Mouse (Mus musculus) embryonic facial prominence, embryonic 15.5 days (tissue): ENCODE results near the gene Magoh. TPM values are rescaled to one million over a fixed set of nuclear protein-coding genes. Genes with fewer than 3 reads are reported as not detected.

Experiments
- ATAC-seq: fragments of 200-750 bp; cut with Nextera tagmentation; 2 replicates; pipeline ENCODE4 v1.8.0; 2017; ENCODE audit warnings: low read depth, moderate TSS enrichment; ENCODE audit not compliant: insufficient number of reproducible peaks, low FRiP score, low TSS enrichment
- H3K27ac ChIP-seq: fragments of 300-500 bp; sonication (generic); replicated peaks from 2 replicates; pipeline ENCODE4 v1.5.1; 2015; ENCODE audit warnings: mild to moderate bottlenecking, inconsistent platforms
- H3K27me3 ChIP-seq: fragments of 300-500 bp; sonication (generic); 2 replicates; pipeline ENCODE4 v1.6.1; 2015; ENCODE audit warnings: inconsistent platforms
- H3K36me3 ChIP-seq: fragments of 300-500 bp; sonication (generic); 2 replicates; pipeline ENCODE4 v1.6.1; 2015; ENCODE audit warnings: mild to moderate bottlenecking, inconsistent platforms
- H3K4me1 ChIP-seq: fragments of 300-500 bp; sonication (generic); 2 replicates; pipeline ENCODE4 v1.6.1; 2015; ENCODE audit warnings: inconsistent platforms
- H3K4me2 ChIP-seq: fragments of 300-500 bp; sonication (generic); replicated peaks from 2 replicates; pipeline ENCODE4 v1.6.1; 2015; ENCODE audit warnings: mild to moderate bottlenecking, inconsistent platforms
- H3K4me3 ChIP-seq: fragments of 300-500 bp; sonication (generic); replicated peaks from 2 replicates; pipeline ENCODE4 v1.5.1; 2015; ENCODE audit warnings: mild to moderate bottlenecking, inconsistent platforms
- H3K9ac ChIP-seq: fragments of 300-500 bp; sonication (generic); 2 replicates; pipeline ENCODE4 v1.6.1; 2015; ENCODE audit warnings: inconsistent platforms
- H3K9me3 ChIP-seq: fragments of 300-500 bp; sonication (generic); replicated peaks from 2 replicates; pipeline ENCODE4 v1.6.1; 2016; ENCODE audit warnings: inconsistent platforms
- WGBS: fragments of 180-500 bp; shearing (Covaris S2); methylation state at CpG from one replicate; pipeline ENCODE4 v1.1.7; 2015; 5-methylcytosine and 5-hydroxymethylcytosine counted together
- polyA plus RNA-seq: library from polyadenylated mRNA; unstranded; fragments of >200 nt; fragmentation: Nextera tagmentation; extraction: Ambion mirVana; gene quantifications from 2 replicates; pipeline ENCODE4 v1.2.1, GENCODE M21; 2015

Magoh gene
- polyA plus RNA-seq, 1 experiment from 2014 or later, result 160 TPM

DNA sequence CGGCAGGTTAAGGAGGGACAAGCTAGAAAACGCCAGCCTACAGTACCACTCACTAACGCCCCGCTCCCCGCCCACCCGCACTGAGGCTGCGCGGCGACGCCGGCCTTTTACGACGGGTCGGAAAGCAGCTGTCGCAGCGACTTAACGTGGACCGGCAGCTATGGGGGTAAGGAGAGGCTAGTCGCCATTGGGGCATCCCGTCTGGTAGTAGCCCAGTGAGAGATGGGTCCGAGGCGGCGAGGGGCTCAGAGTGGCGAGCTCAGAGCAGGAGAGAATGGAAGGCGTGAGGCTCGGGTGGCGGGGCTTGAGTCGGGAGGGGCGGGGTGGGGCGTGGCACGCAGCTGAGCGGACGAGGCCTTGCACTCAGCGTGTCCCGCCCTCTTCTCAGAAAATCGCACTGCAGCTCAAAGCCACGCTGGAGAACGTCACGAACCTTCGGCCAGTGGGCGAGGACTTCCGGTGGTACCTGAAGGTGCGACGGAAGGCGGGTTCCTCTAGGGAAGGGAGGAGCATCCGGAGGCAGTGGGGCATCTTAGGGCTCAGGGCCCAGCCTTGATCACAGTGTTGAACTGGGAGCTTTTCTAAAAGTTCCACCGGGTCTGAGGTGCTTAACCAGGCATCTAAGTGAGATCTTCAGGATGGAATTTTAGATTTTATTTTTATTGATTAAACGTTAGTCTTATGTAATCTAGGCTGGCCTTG is 10.3 kb downstream of the Magoh start, which contains the start of gene 0610037L13Rik:
Gene 0610037L13Rik, plus strand, starts transcription at position 83 of the 702 bp plus-strand sequence.
- ATAC-seq, result peak; percentile 97
- H3K4me3 ChIP-seq, result peak within 1 kb of the TSS; percentile 65
- H3K9ac ChIP-seq, result peak within 1 kb of the TSS; percentile 42
- peak within 1 kb of the TSS; percentile 84 for H3K4me2 ChIP-seq
- no peaks in the 10 kb centered on the region for H3K27me3 ChIP-seq
- peaks cover 56% of the 10 kb centered on the region for H3K36me3 ChIP-seq
- H3K4me1 ChIP-seq, result peaks cover 14% of the 10 kb centered on the region
- under 1% methylated on average over 48 of the region's 48 CpGs for WGBS
- no peaks in the 10 kb centered on the region for H3K9me3 ChIP-seq
- H3K27ac ChIP-seq, result peak within 1 kb of the TSS; percentile 94

DNA sequence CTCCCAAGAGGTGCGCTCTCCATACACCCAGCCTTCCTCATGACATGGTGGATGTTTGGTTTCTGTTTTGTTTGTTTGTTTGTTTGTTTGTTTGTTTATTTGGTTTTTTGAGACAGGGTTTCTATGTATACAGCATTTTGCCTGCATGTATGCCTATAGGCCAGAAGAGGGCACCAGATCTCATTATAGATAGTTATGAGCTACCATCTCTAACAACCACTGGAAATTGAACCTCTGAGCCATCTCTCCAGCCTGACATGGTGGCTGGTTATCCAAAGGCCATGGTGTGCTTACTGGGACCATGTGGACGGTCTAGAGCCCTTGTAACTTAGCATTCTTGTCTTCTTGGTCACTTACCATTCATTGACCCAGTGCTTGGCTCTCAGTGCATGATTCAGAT is 13.1 kb downstream of the Magoh start:
- H3K4me3 ChIP-seq, result no peak overlapping the region
- H3K27ac ChIP-seq, result no peak overlapping the region
- no peak overlapping the region for H3K4me2 ChIP-seq
- ATAC-seq, result no peak
- H3K4me1 ChIP-seq, result peaks cover 14% of the 10 kb centered on the region
- 50% methylated on average over 2 of the region's 2 CpGs for WGBS
- H3K9ac ChIP-seq, result no peak overlapping the region
- H3K36me3 ChIP-seq, result peaks cover 60% of the 10 kb centered on the region
- no peaks in the 10 kb centered on the region for H3K9me3 ChIP-seq
- no peaks in the 10 kb centered on the region for H3K27me3 ChIP-seq

DNA sequence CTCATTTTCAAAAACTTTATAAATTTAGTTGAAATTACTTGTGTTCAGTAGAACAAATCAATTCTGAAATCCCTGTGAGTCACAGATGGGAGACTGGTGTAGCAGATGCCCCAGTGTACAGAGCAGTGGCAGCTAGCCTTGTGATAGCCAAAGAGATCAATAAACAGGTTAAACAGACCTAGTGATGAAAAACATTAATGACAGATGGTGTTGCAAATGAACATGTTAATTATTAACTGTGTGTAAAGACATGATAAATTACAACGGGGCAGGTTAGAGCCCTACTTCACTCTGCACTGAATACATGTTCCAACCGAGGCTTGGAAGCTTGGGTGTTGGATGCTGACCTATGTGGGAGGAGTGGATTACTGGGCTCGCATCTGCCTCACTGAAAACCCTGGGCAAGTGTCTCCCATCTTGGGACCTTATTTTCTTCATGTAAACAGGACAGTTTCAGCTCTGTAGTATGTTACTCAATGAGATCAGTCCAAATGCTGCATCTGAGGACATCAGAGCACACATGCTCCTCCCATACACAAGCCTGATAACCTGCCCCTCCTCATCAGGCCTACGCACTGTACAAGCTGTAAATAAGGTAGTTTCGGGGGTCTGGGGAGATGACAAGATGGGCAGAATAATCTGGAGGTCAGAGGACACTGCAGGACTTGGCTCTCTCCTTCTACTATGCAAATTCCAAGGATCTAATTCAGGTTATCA is 19.8 kb downstream of the Magoh start:
- Histone ChIP-seq H3K4me3 (no peak overlapping the region), H3K9me3 (no peaks in the 10 kb centered on the region), H3K9ac (no peak overlapping the region), H3K27me3 (no peaks in the 10 kb centered on the region), H3K36me3 (peaks cover 56% of the 10 kb centered on the region), H3K4me1 (no peaks in the 10 kb centered on the region), H3K27ac (no peak overlapping the region), H3K4me2 (no peak overlapping the region)
- WGBS, result 86% methylated on average over 5 of the region's 5 CpGs
- no peak for ATAC-seq

DNA sequence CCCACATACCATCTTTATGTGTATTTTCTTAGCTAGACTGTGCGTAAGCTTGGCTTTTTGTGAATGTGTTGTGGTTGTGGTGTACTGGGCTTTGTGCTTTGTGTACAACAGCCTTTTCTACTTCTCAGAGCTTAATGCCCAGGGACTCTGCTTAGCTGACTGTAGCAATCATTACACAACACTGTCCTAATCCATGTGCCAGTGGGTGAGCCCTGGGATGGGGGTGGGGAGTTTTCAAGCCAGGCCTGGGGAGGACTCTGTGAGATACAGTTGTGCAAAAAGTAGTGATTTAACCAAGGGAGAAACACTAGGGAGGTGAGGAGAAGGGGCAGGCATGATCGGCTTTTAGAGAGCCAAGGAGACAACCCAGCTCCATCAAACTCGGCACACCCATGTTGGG is 20.7 kb downstream of the Magoh start:
- H3K4me1 ChIP-seq, result no peaks in the 10 kb centered on the region
- no peak overlapping the region for H3K27ac ChIP-seq
- H3K4me3 ChIP-seq, result no peak overlapping the region
- no peaks in the 10 kb centered on the region for H3K9me3 ChIP-seq
- 87% methylated on average over 3 of the region's 3 CpGs for WGBS
- no peak overlapping the region for H3K9ac ChIP-seq
- peaks cover 58% of the 10 kb centered on the region for H3K36me3 ChIP-seq
- H3K27me3 ChIP-seq, result no peaks in the 10 kb centered on the region
- ATAC-seq, result no peak
- H3K4me2 ChIP-seq, result no peak overlapping the region

DNA sequence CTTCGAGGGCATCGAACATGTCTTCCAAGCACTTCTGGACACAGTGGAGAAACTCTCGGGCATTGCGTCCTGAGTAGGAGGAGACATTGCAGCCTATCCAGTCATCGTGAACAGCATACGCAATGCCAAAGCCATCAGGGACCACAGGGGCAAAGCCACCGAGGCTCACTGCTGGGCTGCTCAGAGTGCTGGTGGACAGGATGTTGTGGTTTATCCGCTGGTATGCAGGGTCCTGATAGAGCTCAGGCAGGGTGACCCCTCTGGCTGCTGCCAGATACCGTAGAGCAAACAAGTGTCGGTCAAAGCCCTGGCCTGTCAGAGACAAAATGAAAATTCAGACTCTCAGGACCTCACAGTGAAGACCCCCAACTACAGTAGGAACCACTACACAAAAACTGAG is 24.7 kb downstream of the Magoh start:
- Histone ChIP-seq H3K36me3 (peaks cover 48% of the 10 kb centered on the region), H3K4me3 (no peak overlapping the region), H3K4me1 (no peaks in the 10 kb centered on the region), H3K27me3 (no peaks in the 10 kb centered on the region), H3K9me3 (no peaks in the 10 kb centered on the region), H3K27ac (no peak overlapping the region), H3K9ac (no peak overlapping the region), H3K4me2 (no peak overlapping the region)
- 92% methylated on average over 10 of the region's 10 CpGs for WGBS
- ATAC-seq, result no peak

DNA sequence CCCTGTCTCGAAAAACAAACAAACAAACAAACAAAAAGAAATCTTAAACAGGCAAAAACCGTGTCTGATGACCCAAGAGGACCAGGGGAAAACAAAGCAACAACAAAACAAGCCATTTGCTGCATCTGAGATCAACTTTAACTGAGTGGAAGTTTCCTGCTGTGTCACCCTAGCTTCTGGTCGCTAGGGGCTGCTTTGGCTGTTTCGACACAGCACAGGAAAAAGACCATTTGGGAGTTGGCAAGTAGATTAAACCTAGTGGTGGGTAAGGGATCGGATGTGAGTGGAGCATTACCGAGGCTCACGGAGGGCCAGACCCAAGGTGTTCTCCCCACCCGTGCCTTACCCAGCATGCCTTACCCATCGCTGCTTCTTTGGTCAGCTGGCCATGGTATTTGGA is 27.0 kb downstream of the Magoh start:
- ATAC-seq, result no peak
- Histone ChIP-seq H3K4me3 (no peak overlapping the region), H3K4me1 (no peaks in the 10 kb centered on the region), H3K4me2 (no peak overlapping the region), H3K27me3 (no peaks in the 10 kb centered on the region), H3K9ac (no peak overlapping the region), H3K36me3 (peaks cover 53% of the 10 kb centered on the region), H3K27ac (no peak overlapping the region), H3K9me3 (no peaks in the 10 kb centered on the region)
- WGBS, result 85% methylated on average over 9 of the region's 9 CpGs

DNA sequence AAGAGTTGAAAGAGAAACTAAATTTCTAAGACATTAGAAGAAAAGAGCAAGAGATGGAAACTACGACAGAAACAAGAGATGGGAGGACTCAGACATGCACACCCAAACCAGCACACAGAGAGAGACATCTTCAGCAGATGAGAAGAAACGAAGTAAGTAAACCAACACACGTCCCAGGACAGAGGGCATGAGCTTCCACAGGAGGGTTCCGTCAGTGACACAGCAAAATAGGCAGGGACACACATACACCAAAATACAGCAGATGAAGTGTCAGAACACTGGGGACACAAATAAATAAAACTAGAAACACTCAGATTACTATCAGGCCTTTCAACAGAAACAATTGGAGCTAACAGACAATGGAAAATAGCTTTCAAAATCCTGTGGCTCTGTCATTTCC is 30.5 kb downstream of the Magoh start:
- Histone ChIP-seq H3K4me3 (no peak overlapping the region), H3K4me1 (no peaks in the 10 kb centered on the region), H3K27me3 (no peaks in the 10 kb centered on the region), H3K4me2 (no peak overlapping the region), H3K27ac (no peak overlapping the region), H3K36me3 (peaks cover 57% of the 10 kb centered on the region), H3K9me3 (no peaks in the 10 kb centered on the region), H3K9ac (no peak overlapping the region)
- ATAC-seq, result no peak
- WGBS, result 86% methylated on average over 4 of the region's 4 CpGs

DNA sequence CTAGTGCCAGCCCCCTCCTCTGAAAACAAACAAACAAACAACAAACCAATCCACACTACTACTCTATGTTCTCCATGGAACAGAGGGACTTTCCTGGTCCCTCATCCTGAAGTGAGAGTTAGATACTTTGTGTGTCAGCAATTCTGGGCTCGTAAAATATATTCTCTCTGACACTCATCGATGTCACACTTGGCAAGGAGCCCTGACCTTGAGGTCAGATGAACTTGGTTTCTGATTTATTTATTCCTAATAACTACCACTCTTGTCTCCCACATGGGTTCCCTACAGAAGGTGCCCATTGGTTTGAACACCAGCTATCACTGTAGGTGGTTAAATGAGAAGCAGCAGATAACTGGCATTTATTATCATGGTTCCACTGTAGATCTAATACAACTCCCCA is 40.8 kb downstream of the Magoh start:
- Histone ChIP-seq H3K4me1 (peaks cover 21% of the 10 kb centered on the region), H3K36me3 (no peaks in the 10 kb centered on the region), H3K4me3 (no peak overlapping the region), H3K9ac (no peak overlapping the region), H3K9me3 (no peaks in the 10 kb centered on the region), H3K27ac (no peak overlapping the region), H3K27me3 (no peaks in the 10 kb centered on the region), H3K4me2 (no peak overlapping the region)
- 86% methylated on average over 2 of the region's 2 CpGs for WGBS
- ATAC-seq, result no peak

DNA sequence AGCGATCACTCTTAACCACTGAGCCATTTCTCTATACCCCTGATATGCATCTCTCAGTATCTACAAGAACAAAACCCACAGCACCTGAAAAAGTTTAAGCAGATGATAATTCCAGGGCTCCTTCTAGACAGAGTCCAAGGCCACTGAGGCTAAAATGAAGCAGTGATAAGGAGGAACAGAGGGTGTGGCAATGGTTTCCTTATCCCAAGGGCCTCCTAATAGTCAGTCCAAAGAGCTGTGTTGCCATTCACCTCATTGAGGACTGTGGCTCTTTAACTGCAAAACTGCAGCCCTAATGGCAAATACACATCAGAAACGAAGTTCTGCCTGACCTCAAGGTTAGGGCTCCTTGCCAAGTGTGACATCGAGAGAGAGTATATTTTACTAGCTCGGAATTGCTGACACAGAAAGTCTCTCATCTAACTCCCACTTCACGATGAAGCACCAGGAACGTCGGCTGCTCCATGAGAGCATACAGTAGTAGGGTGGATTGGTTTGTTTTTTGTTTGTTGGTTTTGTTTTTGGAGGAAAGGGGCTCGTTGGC is 41.7 kb downstream of the Magoh start:
- ATAC-seq, result no peak
- WGBS, result 74% methylated on average over 8 of the region's 8 CpGs
- Histone ChIP-seq H3K9ac (no peak overlapping the region), H3K36me3 (no peaks in the 10 kb centered on the region), H3K4me3 (no peak overlapping the region), H3K4me1 (peaks cover 21% of the 10 kb centered on the region), H3K4me2 (no peak overlapping the region), H3K9me3 (no peaks in the 10 kb centered on the region), H3K27ac (no peak overlapping the region), H3K27me3 (no peaks in the 10 kb centered on the region)

DNA sequence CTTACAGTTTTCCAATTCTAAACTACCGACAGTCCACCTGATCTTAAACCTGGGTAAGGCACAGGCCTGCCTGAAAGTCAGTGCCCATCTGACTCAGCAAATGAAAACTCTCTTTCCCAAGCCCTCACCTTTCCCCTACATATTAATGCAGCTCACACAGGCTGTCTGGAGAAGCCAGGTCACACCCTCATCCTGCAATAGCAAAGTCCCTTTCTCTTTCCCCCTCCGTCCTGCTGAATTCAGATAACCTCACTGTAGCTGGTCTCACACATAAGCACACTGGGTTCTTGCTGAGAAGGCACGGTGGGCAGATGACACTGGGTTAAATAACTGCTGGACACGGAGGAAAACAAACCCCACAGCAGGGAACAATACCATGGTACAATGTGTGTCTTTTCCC is 42.4 kb downstream of the Magoh start:
- peak overlapping the region; percentile 72; the same call in 1 of the 2 replicates for H3K4me3 ChIP-seq
- no peak overlapping the region for H3K27ac ChIP-seq
- no peaks in the 10 kb centered on the region for H3K27me3 ChIP-seq
- no peak overlapping the region for H3K9ac ChIP-seq
- 68% methylated on average over 4 of the region's 4 CpGs for WGBS
- no peak for ATAC-seq
- peaks cover 21% of the 10 kb centered on the region for H3K4me1 ChIP-seq
- H3K36me3 ChIP-seq, result no peaks in the 10 kb centered on the region
- H3K4me2 ChIP-seq, result peak overlapping the region; percentile 67
- H3K9me3 ChIP-seq, result no peaks in the 10 kb centered on the region

DNA sequence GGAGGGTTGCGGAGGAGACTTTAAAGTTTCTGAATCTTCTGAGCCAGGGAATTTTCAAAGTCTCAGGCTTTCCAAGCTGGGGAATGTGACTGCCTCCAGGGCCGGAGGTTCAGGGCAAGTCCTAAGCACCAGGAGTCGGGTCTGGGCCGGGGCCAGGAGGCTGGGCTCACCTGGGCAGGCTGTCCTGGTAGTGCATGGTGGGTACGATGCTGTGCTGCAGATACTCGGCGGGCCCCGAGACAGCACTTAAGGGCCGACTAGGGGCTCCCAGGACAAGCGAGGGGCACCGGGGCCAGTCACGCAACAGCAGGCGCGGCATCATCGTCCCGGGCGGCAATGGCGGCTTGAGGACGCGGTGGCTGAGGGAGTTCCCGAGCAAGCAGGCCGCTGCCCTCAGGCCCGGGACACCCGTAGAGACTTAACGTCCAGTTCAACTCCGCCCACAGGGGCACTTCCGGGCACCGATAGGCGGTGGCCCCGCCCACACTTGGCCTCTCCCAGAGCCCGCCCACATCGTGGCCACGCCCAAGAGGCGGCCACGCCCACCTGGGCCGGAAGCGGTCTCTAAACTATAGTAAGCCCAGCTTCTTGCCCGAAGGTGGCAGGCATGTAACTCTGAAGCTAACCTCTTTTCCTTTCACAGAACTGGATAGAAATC is 43.7 kb downstream of the Magoh start, which contains the start of gene Cpt2:
Gene Cpt2, minus strand, starts transcription at position 466 of the 658 bp plus-strand sequence.
- Histone ChIP-seq H3K9me3 (no peaks in the 10 kb centered on the region), H3K4me1 (peaks cover 21% of the 10 kb centered on the region), H3K4me3 (peak within 1 kb of the TSS; percentile 72), H3K36me3 (no peaks in the 10 kb centered on the region), H3K27me3 (no peaks in the 10 kb centered on the region), H3K4me2 (peak within 1 kb of the TSS; percentile 67), H3K27ac (peak within 1 kb of the TSS; percentile 76), H3K9ac (peak within 1 kb of the TSS; percentile 76)
- ATAC-seq, result peak; percentile 94
- 2% methylated on average over 38 of the region's 38 CpGs for WGBS
